ENCODE assay signal across 10 mouse cellular contexts in genomic region chr2:24386158-24386963, GRCm38 (mm10). TPM values are rescaled to one million over a fixed set of nuclear protein-coding genes. Genes with fewer than 3 reads are reported as not detected.
DNase-seq lines count a peak whose midpoint lies in the region; ATAC-seq and TF ChIP-seq lines count a peak whose summit lies in the region.
"Had no signal": no experiment of that assay in that cellular context is flagged by ENCODE, and none has a peak within 500 bp of the region (broad histone marks: within the 10 kb centered on the region; RNA-seq: fewer than 3 reads in every experiment).

No protein-coding gene starts in this region.

- 76% methylated on average over 21 of the region's 21 CpGs for WGBS in stomach, embryonic 15.5 days
- 87% methylated on average over 21 of the region's 21 CpGs for WGBS in stomach, postnatal 0 days
- 87% methylated on average over 21 of the region's 21 CpGs for WGBS in limb, embryonic 10.5 days
- WGBS in forebrain, embryonic 10.5 days: 90% methylated on average over 21 of the region's 21 CpGs
- 86% methylated on average over 21 of the region's 21 CpGs for WGBS in midbrain, embryonic 16.5 days

- no peak overlapping the region for H3K9ac ChIP-seq in stomach, embryonic 15.5 days
- H3K9ac ChIP-seq in stomach, postnatal 0 days (ENCODE audit: low read length): no peak overlapping the region
- no peak overlapping the region for H3K9ac ChIP-seq in midbrain, embryonic 16.5 days (ENCODE audit: low read depth, low read length)
- H3K9ac ChIP-seq: lung, embryonic 15.5 days had no signal

- no peaks in the 10 kb centered on the region for H3K9me3 ChIP-seq in stomach, embryonic 15.5 days
- H3K9me3 ChIP-seq in stomach, postnatal 0 days (ENCODE audit: control insufficient read depth, low read length): no peaks in the 10 kb centered on the region
- no peaks in the 10 kb centered on the region for H3K9me3 ChIP-seq in limb, embryonic 10.5 days (replicated peaks)
- no peaks in the 10 kb centered on the region for H3K9me3 ChIP-seq in forebrain, embryonic 10.5 days
- no peaks in the 10 kb centered on the region for H3K9me3 ChIP-seq in midbrain, embryonic 16.5 days (replicated peaks; ENCODE audit: control insufficient read depth, low read length, poor library complexity, severe bottlenecking)
- H3K9me3 ChIP-seq: lung, embryonic 15.5 days had no signal

- ATAC-seq in stomach, embryonic 15.5 days (ENCODE audit: insufficient read depth, low FRiP score, low read depth): no peak
- no peak for ATAC-seq in stomach, postnatal 0 days (ENCODE audit: low FRiP score, low TSS enrichment)
- ATAC-seq in monocyte, adult 5-6 weeks (replicated peaks; ENCODE audit: insufficient number of reproducible peaks, low FRiP score, low TSS enrichment, poor library complexity, severe bottlenecking): peak; percentile 67
- no peak for ATAC-seq in midbrain, embryonic 16.5 days
- ATAC-seq: hindbrain, embryonic 16.5 days had no signal

- H3K4me1 ChIP-seq in stomach, embryonic 15.5 days: 0 out of 2 replicates have a peak, but pooled peaks cover 9% of the 10 kb centered on the region
- no peaks in the 10 kb centered on the region for H3K4me1 ChIP-seq in stomach, postnatal 0 days (replicated peaks; ENCODE audit: control insufficient read depth, insufficient read depth)
- peaks cover 10% of the 10 kb centered on the region; the same call in 1 of the 2 replicates for H3K4me1 ChIP-seq in limb, embryonic 10.5 days
- H3K4me1 ChIP-seq in forebrain, embryonic 10.5 days: no peaks in the 10 kb centered on the region
- no peaks in the 10 kb centered on the region for H3K4me1 ChIP-seq in midbrain, embryonic 16.5 days (ENCODE audit: control insufficient read depth, insufficient read depth, low read length)
- H3K4me1 ChIP-seq: lung, embryonic 15.5 days had no signal

- TF ChIP-seq EP300 in stomach, postnatal 0 days (optimal IDR thresholded peaks at IDR 0.05): no peak

- H3K4me3 ChIP-seq in stomach, embryonic 15.5 days (replicated peaks): 0 out of 2 replicates have a peak overlapping the region, but pooled peaks have one; percentile 6
- no peak overlapping the region for H3K4me3 ChIP-seq in stomach, postnatal 0 days (ENCODE audit: low read depth, low read length)
- no peak overlapping the region for H3K4me3 ChIP-seq in limb, embryonic 10.5 days
- no peak overlapping the region for H3K4me3 ChIP-seq in forebrain, embryonic 10.5 days
- no peak overlapping the region for H3K4me3 ChIP-seq in midbrain, embryonic 16.5 days (ENCODE audit: low read depth, low read length)
- H3K4me3 ChIP-seq: lung, embryonic 15.5 days had no signal

- TF ChIP-seq CTCF in stomach, postnatal 0 days (IDR thresholded peaks at IDR 0.05; ENCODE audit: low read depth): no peak

- H3K27ac ChIP-seq in stomach, embryonic 15.5 days: no peak overlapping the region
- no peak overlapping the region for H3K27ac ChIP-seq in stomach, postnatal 0 days (replicated peaks)
- H3K27ac ChIP-seq in limb, embryonic 10.5 days: no peak overlapping the region
- no peak overlapping the region for H3K27ac ChIP-seq in forebrain, embryonic 10.5 days
- no peak overlapping the region for H3K27ac ChIP-seq in midbrain, embryonic 16.5 days (ENCODE audit: low read length)
- H3K27ac ChIP-seq: lung, embryonic 15.5 days had no signal

- H3K36me3 ChIP-seq in stomach, embryonic 15.5 days: no peaks in the 10 kb centered on the region
- no peaks in the 10 kb centered on the region for H3K36me3 ChIP-seq in stomach, postnatal 0 days (ENCODE audit: control insufficient read depth, insufficient read depth, low read length)
- H3K36me3 ChIP-seq in limb, embryonic 10.5 days: no peaks in the 10 kb centered on the region
- H3K36me3 ChIP-seq in forebrain, embryonic 10.5 days (replicated peaks): no peaks in the 10 kb centered on the region
- no peaks in the 10 kb centered on the region for H3K36me3 ChIP-seq in midbrain, embryonic 16.5 days (ENCODE audit: control insufficient read depth, insufficient read depth, low read length)
- H3K36me3 ChIP-seq: lung, embryonic 15.5 days had no signal

- H3K4me2 ChIP-seq in stomach, embryonic 15.5 days: no peak overlapping the region
- no peak overlapping the region for H3K4me2 ChIP-seq in stomach, postnatal 0 days (replicated peaks; ENCODE audit: low read depth)
- H3K4me2 ChIP-seq in midbrain, embryonic 16.5 days (ENCODE audit: low read length): no peak overlapping the region
- H3K4me2 ChIP-seq: lung, embryonic 15.5 days had no signal

- no peak for DNase-seq in stomach, postnatal 0 days (ENCODE audit: low spot score)
- peak; percentile 25 for DNase-seq in limb, embryonic 10.5 days (ENCODE audit: low spot score)
- peak; percentile 85 for DNase-seq in thymus, postnatal 4 days
- DNase-seq in kidney, adult 9 months: no peak
- DNase-seq in forebrain, embryonic 10.5 days (ENCODE audit: extremely low spot score, low spot score): no peak

- H3K27me3 ChIP-seq in stomach, embryonic 15.5 days (replicated peaks): no peaks in the 10 kb centered on the region
- H3K27me3 ChIP-seq in stomach, postnatal 0 days (ENCODE audit: control insufficient read depth, insufficient read depth, low read length): no peaks in the 10 kb centered on the region
- H3K27me3 ChIP-seq in limb, embryonic 10.5 days (ENCODE audit: low read depth, poor library complexity, severe bottlenecking): no peaks in the 10 kb centered on the region
- no peaks in the 10 kb centered on the region for H3K27me3 ChIP-seq in forebrain, embryonic 10.5 days (ENCODE audit: poor library complexity, severe bottlenecking)
- H3K27me3 ChIP-seq in midbrain, embryonic 16.5 days (ENCODE audit: control insufficient read depth, insufficient read depth, low read depth, low read length): no peaks in the 10 kb centered on the region
- H3K27me3 ChIP-seq: lung, embryonic 15.5 days had no signal

RNA-seq across cellular contexts. Expression of gene Psd4, which starts 19.0 kb away (rescaled TPM):
- polyA plus RNA-seq in stomach, embryonic 15.5 days (2015; fragmentation: Nextera tagmentation; extraction: Ambion mirVana): 6.3 and 6.4 TPM in 2 replicates
- 9.2 and 10.2 TPM in 2 replicates for polyA plus RNA-seq in stomach, postnatal 0 days (2015; fragmentation: Nextera tagmentation; extraction: Ambion mirVana)
- polyA plus RNA-seq in limb, embryonic 10.5 days (2016; fragmentation: Nextera tagmentation; extraction: Ambion mirVana): 0.43 and 0.59 TPM in 2 replicates
- total RNA-seq in monocyte, adult 5-6 weeks (2017): 70.8 to 164 TPM (median 139 TPM) in 3 replicates
- polyA plus RNA-seq in forebrain, embryonic 10.5 days (2016; fragmentation: Nextera tagmentation; extraction: Ambion mirVana): 0.46 and 0.60 TPM in 2 replicates
- 0.36 and 0.68 TPM in 2 replicates for polyA plus RNA-seq in midbrain, embryonic 16.5 days (2015; fragmentation: Nextera tagmentation; extraction: Ambion mirVana)

RNA-seq across cellular contexts. Expression of gene Il1rn, which starts 49.7 kb away (rescaled TPM):
- 4.7 and 7.3 TPM in 2 replicates for polyA plus RNA-seq in stomach, embryonic 15.5 days (2015; fragmentation: Nextera tagmentation; extraction: Ambion mirVana)
- 22.4 and 30.0 TPM in 2 replicates for polyA plus RNA-seq in stomach, postnatal 0 days (2015; fragmentation: Nextera tagmentation; extraction: Ambion mirVana)
- polyA plus RNA-seq in limb, embryonic 10.5 days (2016; fragmentation: Nextera tagmentation; extraction: Ambion mirVana): 0.95 TPM in 1 of 2 replicates, not detected in the other
- 5.8 to 12.4 TPM (median 8.9 TPM) in 3 replicates for total RNA-seq in monocyte, adult 5-6 weeks (2017)
- polyA plus RNA-seq in forebrain, embryonic 10.5 days (2016; fragmentation: Nextera tagmentation; extraction: Ambion mirVana): not detected in 2 replicates
- polyA plus RNA-seq in midbrain, embryonic 16.5 days (2015; fragmentation: Nextera tagmentation; extraction: Ambion mirVana): not detected in 2 replicates

Comparison
In these comparisons a context has a peak if more than half of its experiments do, and no peak if none do; other contexts are left out.
1. DNase-seq: peak in limb, embryonic 10.5 days (single experiment) and thymus, postnatal 4 days (single experiment); none in stomach, postnatal 0 days (single experiment), kidney, adult 9 months (single experiment) and forebrain, embryonic 10.5 days (single experiment).